Mouse (Mus musculus): ENCODE results near the gene Spag9. TPM values are rescaled to one million over a fixed set of nuclear protein-coding genes. Genes with fewer than 3 reads are reported as not detected.

Gene Spag9
- polyA plus RNA-seq, 1 experiment from 2014 or later, result 107 TPM

GRCm38 (mm10) chr11:94117836-94118235, 121.9 kb downstream of the Spag9 start:
- Histone ChIP-seq H3K4me1 (ENCODE audit: control insufficient read depth, insufficient read depth, low read length) (no peaks in the 10 kb centered on the region), H3K4me3 (ENCODE audit: low read depth, low read length) (no peak overlapping the region), H3K4me2 (no peak overlapping the region), H3K9ac (ENCODE audit: low read length) (no peak overlapping the region), H3K27ac (ENCODE audit: low read depth, low read length) (no peak overlapping the region), H3K36me3 (ENCODE audit: control insufficient read depth, insufficient read depth, low read length) (peaks cover 34% of the 10 kb centered on the region), H3K27me3 (ENCODE audit: control insufficient read depth, insufficient read depth, low read length) (no peaks in the 10 kb centered on the region), H3K9me3 (ENCODE audit: control insufficient read depth, low read length) (no peaks in the 10 kb centered on the region)
- 98% methylated on average over 6 of the region's 6 CpGs for WGBS
- DNase-seq (ENCODE audit: low spot score, missing footprints) (no peak), ATAC-seq (ENCODE audit: low FRiP score) (no peak)

GRCm38 (mm10) chr11:94118612-94119011, 122.7 kb downstream of the Spag9 start:
- no peak overlapping the region for H3K4me2 ChIP-seq

GRCm38 (mm10) chr11:94120690-94121089, 124.8 kb downstream of the Spag9 start:
- no peaks in the 10 kb centered on the region for H3K4me1 ChIP-seq (ENCODE audit: control insufficient read depth, insufficient read depth, low read length)
- H3K36me3 ChIP-seq (ENCODE audit: control insufficient read depth, insufficient read depth, low read length), result peaks cover 21% of the 10 kb centered on the region
- H3K4me3 ChIP-seq (ENCODE audit: low read depth, low read length), result no peak overlapping the region
- no peak for ATAC-seq (ENCODE audit: low FRiP score)
- H3K9ac ChIP-seq (ENCODE audit: low read length), result no peak overlapping the region
- WGBS, result 95% methylated on average over 3 of the region's 3 CpGs
- DNase-seq (ENCODE audit: low spot score, missing footprints), result no peak
- no peak overlapping the region for H3K4me2 ChIP-seq
- no peaks in the 10 kb centered on the region for H3K9me3 ChIP-seq (ENCODE audit: control insufficient read depth, low read length)
- H3K27me3 ChIP-seq (ENCODE audit: control insufficient read depth, insufficient read depth, low read length), result no peaks in the 10 kb centered on the region
- no peak overlapping the region for H3K27ac ChIP-seq (ENCODE audit: low read depth, low read length)

More at GRCm38 (mm10) chr11:94118612-94119011, 122.7 kb downstream of the Spag9 start:
- Histone ChIP-seq H3K4me1 (ENCODE audit: control insufficient read depth, insufficient read depth, low read length) (no peaks in the 10 kb centered on the region), H3K9ac (ENCODE audit: low read length) (no peak overlapping the region), H3K27ac (ENCODE audit: low read depth, low read length) (no peak overlapping the region), H3K4me3 (ENCODE audit: low read depth, low read length) (no peak overlapping the region), H3K27me3 (ENCODE audit: control insufficient read depth, insufficient read depth, low read length) (no peaks in the 10 kb centered on the region), H3K36me3 (ENCODE audit: control insufficient read depth, insufficient read depth, low read length) (peaks cover 32% of the 10 kb centered on the region), H3K9me3 (ENCODE audit: control insufficient read depth, low read length) (no peaks in the 10 kb centered on the region)
- ATAC-seq (ENCODE audit: low FRiP score), result no peak
- no peak for DNase-seq (ENCODE audit: low spot score, missing footprints)

- Histone ChIP-seq H3K4me1 (ENCODE audit: control insufficient read depth, insufficient read depth, low read length) (no peaks in the 10 kb centered on the region), H3K27ac (ENCODE audit: low read depth, low read length) (no peak overlapping the region), H3K9ac (ENCODE audit: low read length) (no peak overlapping the region), H3K9me3 (ENCODE audit: control insufficient read depth, low read length) (no peaks in the 10 kb centered on the region), H3K4me3 (ENCODE audit: low read depth, low read length) (no peak overlapping the region), H3K27me3 (ENCODE audit: control insufficient read depth, insufficient read depth, low read length) (no peaks in the 10 kb centered on the region), H3K36me3 (ENCODE audit: control insufficient read depth, insufficient read depth, low read length) (peaks cover 18% of the 10 kb centered on the region), H3K4me2 (no peak overlapping the region)
- DNase-seq (ENCODE audit: low spot score, missing footprints) (no peak), ATAC-seq (ENCODE audit: low FRiP score) (no peak)
- WGBS, result 92% methylated on average over 10 of the region's 10 CpGs
Observed at GRCm38 (mm10) chr11:94121501-94121900, 125.6 kb downstream of the Spag9 start.

GRCm38 (mm10) chr11:94122341-94123030, 126.6 kb downstream of the Spag9 start:
- Histone ChIP-seq H3K9me3 (ENCODE audit: control insufficient read depth, low read length) (no peaks in the 10 kb centered on the region), H3K27me3 (ENCODE audit: control insufficient read depth, insufficient read depth, low read length) (no peaks in the 10 kb centered on the region), H3K36me3 (ENCODE audit: control insufficient read depth, insufficient read depth, low read length) (peaks cover 15% of the 10 kb centered on the region), H3K4me1 (ENCODE audit: control insufficient read depth, insufficient read depth, low read length) (no peaks in the 10 kb centered on the region), H3K4me2 (no peak overlapping the region), H3K9ac (ENCODE audit: low read length) (no peak overlapping the region), H3K27ac (ENCODE audit: low read depth, low read length) (no peak overlapping the region), H3K4me3 (ENCODE audit: low read depth, low read length) (no peak overlapping the region)
- WGBS, result 86% methylated on average over 9 of the region's 9 CpGs
- DNase-seq (ENCODE audit: low spot score, missing footprints) (no peak), ATAC-seq (ENCODE audit: low FRiP score) (no peak)

GRCm38 (mm10) chr11:94126701-94127100, 130.8 kb downstream of the Spag9 start:
- Histone ChIP-seq H3K36me3 (ENCODE audit: control insufficient read depth, insufficient read depth, low read length) (peaks cover 7% of the 10 kb centered on the region), H3K27ac (ENCODE audit: low read depth, low read length) (no peak overlapping the region), H3K4me3 (ENCODE audit: low read depth, low read length) (no peak overlapping the region), H3K9ac (ENCODE audit: low read length) (no peak overlapping the region), H3K9me3 (ENCODE audit: control insufficient read depth, low read length) (no peaks in the 10 kb centered on the region), H3K27me3 (ENCODE audit: control insufficient read depth, insufficient read depth, low read length) (no peaks in the 10 kb centered on the region), H3K4me1 (ENCODE audit: control insufficient read depth, insufficient read depth, low read length) (0 out of 2 replicates have a peak, but pooled peaks cover 2% of the 10 kb centered on the region), H3K4me2 (no peak overlapping the region)
- 97% methylated on average over 9 of the region's 9 CpGs for WGBS
- DNase-seq (ENCODE audit: low spot score, missing footprints) (no peak), ATAC-seq (ENCODE audit: low FRiP score) (no peak)

GRCm38 (mm10) chr11:94127966-94128365, 132.1 kb downstream of the Spag9 start:
- Histone ChIP-seq H3K4me2 (no peak overlapping the region), H3K9ac (ENCODE audit: low read length) (no peak overlapping the region), H3K4me1 (ENCODE audit: control insufficient read depth, insufficient read depth, low read length) (0 out of 2 replicates have a peak, but pooled peaks cover 2% of the 10 kb centered on the region), H3K4me3 (ENCODE audit: low read depth, low read length) (no peak overlapping the region), H3K9me3 (ENCODE audit: control insufficient read depth, low read length) (no peaks in the 10 kb centered on the region), H3K36me3 (ENCODE audit: control insufficient read depth, insufficient read depth, low read length) (peaks cover 4% of the 10 kb centered on the region), H3K27ac (ENCODE audit: low read depth, low read length) (no peak overlapping the region), H3K27me3 (ENCODE audit: control insufficient read depth, insufficient read depth, low read length) (no peaks in the 10 kb centered on the region)
- 45% methylated on average over 5 of the region's 5 CpGs for WGBS
- DNase-seq (ENCODE audit: low spot score, missing footprints), result peak; percentile 99
- ATAC-seq (ENCODE audit: low FRiP score), result peak; percentile 77

GRCm38 (mm10) chr11:94128506-94128905, 132.6 kb downstream of the Spag9 start:
- peaks cover 2% of the 10 kb centered on the region; the same call in 1 of the 2 replicates for H3K4me1 ChIP-seq (ENCODE audit: control insufficient read depth, insufficient read depth, low read length)
- H3K36me3 ChIP-seq (ENCODE audit: control insufficient read depth, insufficient read depth, low read length), result peaks cover 4% of the 10 kb centered on the region
- H3K27ac ChIP-seq (ENCODE audit: low read depth, low read length), result no peak overlapping the region
- no peaks in the 10 kb centered on the region for H3K27me3 ChIP-seq (ENCODE audit: control insufficient read depth, insufficient read depth, low read length)
- no peak overlapping the region for H3K4me2 ChIP-seq
- H3K9ac ChIP-seq (ENCODE audit: low read length), result no peak overlapping the region
- WGBS, result 89% methylated on average over 8 of the region's 8 CpGs
- no peaks in the 10 kb centered on the region for H3K9me3 ChIP-seq (ENCODE audit: control insufficient read depth, low read length)
- H3K4me3 ChIP-seq (ENCODE audit: low read depth, low read length), result no peak overlapping the region
- DNase-seq (ENCODE audit: low spot score, missing footprints), result no peak
- ATAC-seq (ENCODE audit: low FRiP score), result no peak

GRCm38 (mm10) chr11:94129261-94130059, 133.6 kb downstream of the Spag9 start:
- no peak overlapping the region for H3K9ac ChIP-seq (ENCODE audit: low read length)
- ATAC-seq (ENCODE audit: low FRiP score), result peak; percentile 23; the same call in 1 of the 2 replicates
- peak; percentile 91 for DNase-seq (ENCODE audit: low spot score, missing footprints)

More at GRCm38 (mm10) chr11:94129261-94130059, 133.6 kb downstream of the Spag9 start:
- Histone ChIP-seq H3K36me3 (ENCODE audit: control insufficient read depth, insufficient read depth, low read length) (no peaks in the 10 kb centered on the region), H3K4me1 (ENCODE audit: control insufficient read depth, insufficient read depth, low read length) (peaks cover 7% of the 10 kb centered on the region; the same call in 1 of the 2 replicates), H3K27me3 (ENCODE audit: control insufficient read depth, insufficient read depth, low read length) (no peaks in the 10 kb centered on the region), H3K4me2 (no peak overlapping the region), H3K4me3 (ENCODE audit: low read depth, low read length) (no peak overlapping the region), H3K9me3 (ENCODE audit: control insufficient read depth, low read length) (no peaks in the 10 kb centered on the region), H3K27ac (ENCODE audit: low read depth, low read length) (no peak overlapping the region)
- 63% methylated on average over 12 of the region's 12 CpGs for WGBS
